Mouse (Mus musculus): ENCODE data around the gene Fam208a. TPM values are rescaled to one million over a fixed set of nuclear protein-coding genes. Genes with fewer than 3 reads are reported as not detected.

The Fam208a gene
- total RNA-seq, 2 experiments from 2014 or later, result 27.6 to 31.8 TPM

GRCm38 (mm10) chr14:27422301-27422700 lies 6.3 kb upstream of the Fam208a start:
- Histone ChIP-seq H3K27ac (no peak overlapping the region), H3K4me3 (no peak overlapping the region)
- TF ChIP-seq CTCF (IDR thresholded peaks at IDR 0.05), result no peak
- intact Hi-C loops (cut with DNase I), result loop anchor here (10.0 kb wide), 2 partner anchors 158 to 448 kb away; partner anchors contain the start of gene Appl1
- no peak for DNase-seq (ENCODE audit: extremely low spot score in 1 of 2, low spot score in 2 of 2)

DNA sequence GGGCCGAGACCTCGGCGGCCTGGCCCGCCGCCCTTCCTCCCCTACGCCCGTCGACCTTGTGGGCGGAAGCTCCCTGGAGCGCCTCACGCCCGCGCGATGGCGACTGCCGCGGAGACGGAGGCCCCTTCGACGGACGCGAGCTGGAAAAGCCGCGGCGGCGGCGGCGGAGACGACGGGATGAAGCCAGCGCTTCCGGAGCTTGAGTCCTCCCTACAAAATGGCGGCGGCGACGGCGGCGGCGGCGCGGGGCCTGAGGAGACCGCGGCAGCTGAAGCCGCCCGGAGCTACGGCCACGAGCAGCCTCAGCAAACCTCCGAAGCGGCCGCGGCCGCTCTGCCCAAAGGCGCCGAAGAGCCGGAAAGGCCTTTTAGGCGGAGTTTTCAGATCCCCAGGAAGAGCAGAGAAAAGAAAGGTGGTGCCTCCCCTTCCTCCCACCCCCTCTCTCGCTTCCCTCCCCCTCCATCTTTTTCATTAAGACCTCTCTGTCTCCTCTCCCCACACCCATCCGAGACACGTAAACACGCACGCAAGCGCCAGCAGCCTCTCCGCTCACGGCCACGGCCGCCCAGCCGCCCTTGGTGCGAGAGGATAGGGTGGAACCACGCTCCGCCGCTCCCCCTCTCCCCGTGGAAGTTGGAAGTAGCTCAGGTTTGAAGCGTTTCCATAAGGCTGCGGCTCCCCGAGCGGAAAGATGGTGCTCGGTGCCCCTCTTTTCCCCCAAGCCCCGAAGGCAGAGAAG lies 508 bp downstream of the Fam208a start:
- TF ChIP-seq CTCF (IDR thresholded peaks at IDR 0.05), result no peak; the same call in 1 of the 2 replicates
- DNase-seq (ENCODE audit: extremely low spot score in 1 of 2, low spot score in 2 of 2), result peak; percentile 83 to 86
- intact Hi-C loops (cut with DNase I), result loop anchor here (10.0 kb wide), 2 partner anchors 164 to 454 kb away; partner anchors contain the start of gene Appl1
- Histone ChIP-seq H3K27ac (peak overlapping the region; percentile 100), H3K4me3 (peak overlapping the region; percentile 79)

DNA sequence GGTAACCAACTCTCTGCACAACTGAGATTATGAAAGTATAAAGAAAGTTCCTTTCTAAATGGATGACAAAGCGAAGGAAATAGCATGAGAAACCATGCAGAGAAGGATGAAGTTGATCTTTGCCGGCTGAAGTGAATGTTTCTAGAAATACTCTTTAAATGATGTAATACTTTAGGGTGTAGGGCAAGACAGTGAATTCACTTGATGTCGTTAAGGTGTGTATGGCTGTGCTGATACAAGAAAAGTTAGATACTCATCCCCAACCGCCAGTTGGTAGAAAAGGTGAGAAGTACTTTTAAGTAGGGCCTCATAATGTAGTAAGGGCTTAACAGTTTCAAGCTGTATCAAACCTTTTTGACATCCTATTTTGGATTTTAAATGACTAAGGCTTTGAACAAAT lies 1.6 kb downstream of the Fam208a start:
- no peak for DNase-seq (ENCODE audit: extremely low spot score in 1 of 2, low spot score in 2 of 2)
- no peak for TF ChIP-seq CTCF (IDR thresholded peaks at IDR 0.05)
- H3K27ac ChIP-seq, result no peak overlapping the region
- intact Hi-C loops (cut with DNase I), result no loop called here
- H3K4me3 ChIP-seq, result peak overlapping the region; percentile 79; the same call in 1 of the 2 replicates

DNA sequence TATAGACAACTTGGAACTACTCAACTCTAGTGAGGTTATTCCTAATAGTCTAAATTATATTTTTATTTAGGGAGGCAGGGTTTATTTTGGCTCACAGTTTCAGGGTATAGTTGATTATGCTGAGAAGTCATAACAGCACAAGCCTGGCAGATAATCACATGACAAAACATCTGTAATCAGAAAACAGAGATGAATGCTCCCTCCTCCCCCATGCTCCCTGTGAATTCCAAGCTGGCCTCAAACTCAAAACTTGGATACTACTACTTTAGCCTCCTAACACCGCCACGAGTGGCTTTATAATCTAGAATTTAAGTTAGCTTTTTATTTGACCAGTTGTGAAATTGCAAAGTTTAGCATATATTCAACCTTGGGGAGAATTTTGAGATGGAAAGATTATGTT lies 3.4 kb downstream of the Fam208a start:
- Histone ChIP-seq H3K27ac (no peak overlapping the region), H3K4me3 (no peak overlapping the region)
- TF ChIP-seq CTCF (IDR thresholded peaks at IDR 0.05), result no peak
- DNase-seq (ENCODE audit: extremely low spot score in 1 of 2, low spot score in 2 of 2), result no peak
- intact Hi-C loops (cut with DNase I), result no loop called here

DNA sequence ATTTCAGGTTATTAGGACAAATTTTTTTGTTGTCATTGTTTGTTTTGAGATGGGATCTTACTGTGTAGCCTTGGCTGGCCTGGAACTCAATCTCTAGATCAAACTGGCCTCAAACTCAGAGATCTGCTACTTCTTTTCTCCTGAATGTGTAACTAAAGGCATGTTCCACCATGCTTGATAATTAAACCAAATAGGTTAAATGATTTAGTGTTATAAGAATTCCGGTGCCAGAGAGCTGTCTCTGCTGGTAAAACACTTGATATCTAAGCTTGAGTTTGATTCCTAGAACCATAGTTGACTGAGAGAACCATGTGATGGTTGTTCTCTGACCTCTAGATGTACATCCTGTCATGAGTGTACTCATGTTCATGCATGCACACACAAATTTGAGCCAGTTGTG lies 7.5 kb downstream of the Fam208a start:
- intact Hi-C loops (cut with DNase I), result no loop called here
- Histone ChIP-seq H3K27ac (no peak overlapping the region), H3K4me3 (no peak overlapping the region)
- no peak for DNase-seq (ENCODE audit: extremely low spot score in 1 of 2, low spot score in 2 of 2)
- TF ChIP-seq CTCF (IDR thresholded peaks at IDR 0.05), result no peak

DNA sequence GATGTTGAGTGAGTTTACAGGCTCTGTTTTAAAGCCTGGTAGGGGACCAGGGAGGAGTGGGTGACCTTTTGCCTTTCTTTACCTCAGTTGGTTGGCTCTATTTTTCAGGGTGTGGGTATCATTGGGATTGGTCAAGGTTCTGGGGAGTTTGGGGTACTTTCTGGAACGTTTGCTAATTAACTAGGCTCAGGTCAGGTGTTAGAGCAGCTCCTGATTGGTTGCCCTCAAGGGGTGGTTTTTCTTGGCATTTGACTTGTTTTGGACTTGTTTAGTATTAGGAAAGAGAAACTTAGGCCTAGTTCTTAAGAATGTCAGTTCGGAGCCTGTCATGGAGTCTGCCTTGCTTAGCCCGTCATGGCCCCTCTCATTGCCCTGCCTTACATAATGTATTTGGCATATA lies 8.2 kb downstream of the Fam208a start:
- DNase-seq (ENCODE audit: extremely low spot score in 1 of 2, low spot score in 2 of 2), result no peak
- intact Hi-C loops (cut with DNase I), result no loop called here
- no peak overlapping the region for H3K4me3 ChIP-seq
- H3K27ac ChIP-seq, result no peak overlapping the region
- no peak for TF ChIP-seq CTCF (IDR thresholded peaks at IDR 0.05)

DNA sequence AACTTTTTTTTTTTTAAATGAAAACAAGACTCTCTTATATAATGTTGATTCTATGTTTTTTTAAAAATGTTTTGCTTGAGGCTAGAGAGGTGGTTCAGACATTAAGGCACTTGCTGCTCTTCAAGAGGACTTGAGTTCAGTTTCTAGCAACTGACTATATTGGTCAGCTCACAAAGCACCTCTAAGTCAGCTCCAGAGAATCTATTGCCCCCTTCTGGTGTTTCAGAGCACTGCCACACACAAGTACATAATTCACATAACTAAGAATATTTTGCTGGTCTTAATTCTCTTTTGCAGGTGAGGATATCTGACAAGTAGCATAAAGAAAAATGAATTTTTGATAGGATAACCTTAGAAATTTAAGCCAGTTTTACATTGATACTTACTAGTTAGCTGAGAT lies 12.3 kb downstream of the Fam208a start:
- no peak overlapping the region for H3K27ac ChIP-seq
- TF ChIP-seq CTCF (IDR thresholded peaks at IDR 0.05), result peak; percentile 45
- no peak overlapping the region for H3K4me3 ChIP-seq
- intact Hi-C loops (cut with DNase I), result no loop called here
- DNase-seq (ENCODE audit: extremely low spot score in 1 of 2, low spot score in 2 of 2), result no peak

- H3K27ac ChIP-seq, result peak overlapping the region; percentile 12; the same call in 1 of the 2 replicates
- intact Hi-C loops (cut with DNase I), result no loop called here
- H3K4me3 ChIP-seq, result no peak overlapping the region
- DNase-seq (ENCODE audit: extremely low spot score in 1 of 2, low spot score in 2 of 2), result no peak
- no peak for TF ChIP-seq CTCF (IDR thresholded peaks at IDR 0.05)
These were observed 16.2 kb downstream of the Fam208a start for GRCm38 (mm10) chr14:27444851-27445281.

DNA sequence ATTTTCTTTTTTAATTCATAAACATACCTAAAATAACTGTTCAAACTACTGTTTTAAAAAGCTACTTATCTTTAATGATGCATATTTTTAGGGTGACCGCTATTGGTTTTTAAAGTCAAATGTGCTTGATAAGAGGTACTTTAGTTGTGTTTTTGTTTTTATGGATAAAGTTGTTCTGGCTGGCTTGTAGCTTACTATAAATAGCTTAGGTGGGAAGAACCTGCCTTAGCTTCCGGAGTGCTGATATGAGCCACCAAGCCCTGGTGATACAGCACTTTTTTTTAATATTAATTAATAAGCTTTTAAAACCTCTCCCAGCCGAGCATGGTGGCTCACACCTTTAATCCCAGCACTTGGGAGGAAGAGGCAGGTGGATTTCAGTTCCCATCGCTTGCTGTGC lies 18.3 kb downstream of the Fam208a start:
- intact Hi-C loops (cut with DNase I), result no loop called here

DNA sequence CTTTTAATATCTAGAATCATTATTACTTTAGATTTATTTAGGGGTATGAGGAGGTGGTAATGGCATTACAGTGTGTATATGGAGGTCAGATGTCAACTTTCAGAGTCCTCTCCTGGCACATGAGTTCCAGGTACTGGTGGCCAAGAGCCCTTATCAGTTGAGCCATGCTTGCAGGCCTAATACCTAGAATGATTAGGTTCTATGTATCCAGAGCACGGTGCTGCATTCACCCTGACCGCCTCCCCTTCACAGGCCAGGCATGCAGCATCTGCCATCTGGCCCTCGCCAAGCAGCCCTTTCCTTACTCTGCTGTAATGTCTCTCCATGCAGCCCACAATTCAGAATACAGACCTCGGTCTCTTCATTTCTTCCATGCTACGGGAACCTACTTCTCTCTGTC lies 62.8 kb downstream of the Fam208a start:
- intact Hi-C loops (cut with DNase I), result no loop called here
- no peak for DNase-seq (ENCODE audit: extremely low spot score in 1 of 2, low spot score in 2 of 2)
- Histone ChIP-seq H3K27ac (no peak overlapping the region), H3K4me3 (no peak overlapping the region)
- no peak for TF ChIP-seq CTCF (IDR thresholded peaks at IDR 0.05)

More for the DNA sequence above, 18.3 kb downstream of the Fam208a start:
- no peak for TF ChIP-seq CTCF (IDR thresholded peaks at IDR 0.05)
- H3K27ac ChIP-seq, result no peak overlapping the region
- H3K4me3 ChIP-seq, result no peak overlapping the region
- no peak for DNase-seq (ENCODE audit: extremely low spot score in 1 of 2, low spot score in 2 of 2)

DNA sequence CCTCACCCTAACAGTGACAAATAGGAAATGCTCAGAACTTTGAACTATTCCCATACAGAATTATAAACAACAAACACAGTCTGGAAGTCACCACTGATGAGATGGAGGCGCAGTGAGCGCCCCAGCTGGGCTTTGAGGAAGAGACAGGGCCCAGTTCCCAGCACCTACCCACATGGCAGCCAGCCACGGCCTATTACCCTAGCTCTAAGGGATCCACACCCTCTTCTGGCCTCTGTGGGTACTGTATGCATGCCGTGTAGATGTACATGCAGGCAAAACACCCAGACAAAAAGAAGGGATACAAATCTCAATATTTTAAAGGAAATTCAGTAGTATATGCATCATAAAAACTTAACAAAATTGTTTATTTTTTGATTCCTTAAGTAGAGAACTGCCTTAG lies 64.9 kb downstream of the Fam208a start:
- H3K4me3 ChIP-seq, result no peak overlapping the region
- no peak overlapping the region for H3K27ac ChIP-seq
- peak; percentile 12; the same call in 1 of the 2 replicates for TF ChIP-seq CTCF (IDR thresholded peaks at IDR 0.05)
- intact Hi-C loops (cut with DNase I), result no loop called here
- DNase-seq (ENCODE audit: extremely low spot score in 1 of 2, low spot score in 2 of 2), result no peak

GRCm38 (mm10) chr14:27501096-27501495 lies 72.5 kb downstream of the Fam208a start:
- intact Hi-C loops (cut with DNase I), result no loop called here
- no peak for TF ChIP-seq CTCF (IDR thresholded peaks at IDR 0.05)
- no peak for DNase-seq (ENCODE audit: extremely low spot score in 1 of 2, low spot score in 2 of 2)
- no peak overlapping the region for H3K27ac ChIP-seq
- no peak overlapping the region for H3K4me3 ChIP-seq
